Mouse (Mus musculus) cerebellum, adult 2 months (tissue): ENCODE measurements around the gene Rnd1.

Experiments used
- CTCF ChIP-seq: fragments of 200-500 bp; IDR thresholded peaks from 2 replicates; pipeline ENCODE4 v1.5.1; 2011; ENCODE audit warnings: low read depth, mild to moderate bottlenecking, control low read depth, low read length, moderate library complexity, borderline replicate concordance; ENCODE audit not compliant: insufficient read depth
- POLR2A ChIP-seq: fragments of 200-500 bp; IDR thresholded peaks from 2 replicates; pipeline ENCODE4 v1.6.1; 2011; ENCODE audit warnings: low read length, control low read depth, borderline replicate concordance; ENCODE audit not compliant: insufficient read depth

- peak; percentile 100 for TF ChIP-seq POLR2A
- no peak for TF ChIP-seq CTCF
These were observed at the start of gene Rnd1 for GRCm38 (mm10) chr15:98676940-98677728.
